Mouse (Mus musculus) fat pad, adult 2 months (tissue): ENCODE measurements around the gene H2-D1.

ENCODE experiments used
- DNase-seq: peaks from one replicate; pipeline ENCODE4 v3.0.0-alpha.2; 2011; ENCODE audit warnings: low read depth, low spot score; ENCODE audit errors: extremely low read depth

Gene H2-D1

GRCm38 (mm10) chr17:35239700-35240099 lies 22.8 kb upstream of the H2-D1 start:
- DNase-seq = no peak

GRCm38 (mm10) chr17:35240384-35241304 lies 21.9 kb upstream of the H2-D1 start:
- DNase-seq = no peak

GRCm38 (mm10) chr17:35241305-35242014 lies 21.1 kb upstream of the H2-D1 start, which contains the start of gene Ddx39b:
Ddx39b (plus strand) TSS chr17:35241746.
- peak; percentile 56 for DNase-seq

- no peak for DNase-seq
Measured at GRCm38 (mm10) chr17:35242015-35242941, 20.3 kb upstream of the H2-D1 start.

GRCm38 (mm10) chr17:35243086-35243485 lies 19.4 kb upstream of the H2-D1 start:
- DNase-seq = no peak

GRCm38 (mm10) chr17:35244999-35245398 lies 17.5 kb upstream of the H2-D1 start:
- DNase-seq = no peak

- DNase-seq = no peak
Measured at GRCm38 (mm10) chr17:35245731-35246623, 16.6 kb upstream of the H2-D1 start.

- no peak for DNase-seq
Measured at GRCm38 (mm10) chr17:35247144-35247543, 15.4 kb upstream of the H2-D1 start.

- DNase-seq = no peak
Measured at GRCm38 (mm10) chr17:35248986-35249385, 13.5 kb upstream of the H2-D1 start.

GRCm38 (mm10) chr17:35249451-35250197 lies 12.9 kb upstream of the H2-D1 start:
- no peak for DNase-seq

- DNase-seq = no peak
Measured at GRCm38 (mm10) chr17:35250348-35251120, 12.0 kb upstream of the H2-D1 start.

- DNase-seq = peak; percentile 51
Measured at GRCm38 (mm10) chr17:35251162-35251719, 11.3 kb upstream of the H2-D1 start.

GRCm38 (mm10) chr17:35251981-35252380 lies 10.5 kb upstream of the H2-D1 start:
- DNase-seq = no peak

GRCm38 (mm10) chr17:35252619-35253292 lies 9.8 kb upstream of the H2-D1 start:
- DNase-seq = no peak

GRCm38 (mm10) chr17:35253293-35254093 lies 9.0 kb upstream of the H2-D1 start:
- no peak for DNase-seq

- DNase-seq = no peak
Measured at GRCm38 (mm10) chr17:35254241-35255098, 8.1 kb upstream of the H2-D1 start.
